Mouse (Mus musculus): ENCODE data around the gene Astn1.

Gene Astn1

GRCm38 (mm10) chr1:158414198-158414597, 52.1 kb downstream of the Astn1 start:
- DNase-seq (ENCODE audit: low read depth, low spot score): no peak

- DNase-seq (ENCODE audit: low read depth, low spot score): no peak
Observed at GRCm38 (mm10) chr1:158421451-158421850, 59.4 kb downstream of the Astn1 start.

- DNase-seq (ENCODE audit: low read depth, low spot score): no peak
Observed at GRCm38 (mm10) chr1:158422739-158423138, 60.7 kb downstream of the Astn1 start.

GRCm38 (mm10) chr1:158446071-158446470, 84.0 kb downstream of the Astn1 start:
- DNase-seq (ENCODE audit: low read depth, low spot score): no peak

DNA sequence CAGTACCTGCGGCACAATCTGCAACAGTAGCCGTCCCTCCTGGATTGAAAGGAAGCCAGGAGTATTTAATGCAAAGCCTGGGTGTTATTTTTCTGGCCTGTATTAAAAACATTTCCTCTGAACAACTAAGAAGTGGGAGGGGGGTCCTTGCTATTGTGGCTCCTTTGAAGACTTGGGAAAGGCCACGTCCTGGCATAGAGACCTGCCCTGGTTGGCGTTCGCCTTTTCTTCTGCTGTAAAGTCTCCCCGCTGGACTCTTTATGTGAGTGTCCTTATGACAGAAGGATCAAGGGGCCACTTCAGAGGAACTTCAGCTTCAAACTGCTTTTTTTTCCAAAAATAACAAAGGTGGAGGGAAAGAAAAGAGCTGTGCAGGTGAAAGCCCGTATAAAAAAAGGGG, 85.9 kb downstream of the Astn1 start:
- no peak for DNase-seq (ENCODE audit: low read depth, low spot score)

DNA sequence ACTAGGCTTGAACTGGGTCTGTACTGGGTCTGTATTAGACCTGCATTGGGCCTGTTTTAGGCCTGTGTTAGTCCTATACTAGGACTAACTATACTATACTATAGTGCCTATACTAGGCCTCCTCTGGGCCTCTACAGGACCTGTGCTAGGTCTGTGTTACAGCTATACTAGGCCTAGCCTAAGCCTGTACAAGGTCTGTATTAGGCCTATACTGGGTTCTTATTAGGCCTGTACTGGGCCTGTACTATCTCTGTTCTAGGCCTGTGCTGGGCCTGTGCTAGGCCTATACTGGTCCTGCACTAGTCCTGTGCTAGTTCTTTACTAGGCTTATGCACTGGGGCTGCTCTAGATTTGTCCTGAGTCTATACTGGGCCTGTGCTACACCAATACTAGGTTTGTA, 90.6 kb downstream of the Astn1 start:
- no peak for DNase-seq (ENCODE audit: low read depth, low spot score)

DNA sequence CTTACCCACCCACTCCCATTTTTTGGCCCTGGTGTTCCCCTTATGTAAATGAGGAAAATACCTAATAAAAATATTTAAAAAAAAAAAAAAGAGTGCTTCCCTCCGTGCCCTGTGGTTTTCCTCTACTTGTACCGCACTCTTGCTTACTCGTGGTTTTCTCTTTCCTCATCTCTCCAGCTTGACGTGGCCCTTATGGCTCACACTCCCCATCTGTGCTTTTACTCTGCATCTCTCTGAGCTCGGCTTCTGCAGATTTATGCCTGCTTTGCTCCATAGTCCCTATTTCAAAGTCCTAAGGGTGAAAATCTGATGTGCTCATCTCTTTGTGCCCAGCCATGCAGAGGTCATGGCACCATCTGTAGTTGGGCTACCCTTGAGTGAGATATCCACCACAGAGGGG, 91.5 kb downstream of the Astn1 start:
- DNase-seq (ENCODE audit: low read depth, low spot score): no peak

GRCm38 (mm10) chr1:158463975-158464374, 101.9 kb downstream of the Astn1 start:
- DNase-seq (ENCODE audit: low read depth, low spot score): no peak

DNA sequence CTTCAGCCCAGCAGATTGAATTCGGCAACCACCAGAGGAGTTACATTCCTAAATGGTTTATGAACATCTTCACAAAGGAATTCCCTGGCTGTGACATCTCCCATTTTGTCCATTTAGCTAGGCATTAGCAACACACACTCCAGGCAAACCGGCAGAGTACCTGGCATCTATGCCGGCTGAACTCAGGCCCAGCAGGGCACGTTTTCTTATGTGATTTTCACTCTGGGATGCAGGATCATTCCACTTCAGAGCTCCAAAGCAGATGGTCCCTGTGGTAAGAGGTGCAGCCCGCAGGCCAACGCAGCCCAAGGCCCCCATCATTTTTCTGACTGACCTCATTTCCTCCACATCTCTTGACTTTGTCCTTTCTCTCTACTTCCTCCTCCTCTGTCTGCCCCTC, 103.2 kb downstream of the Astn1 start:
- DNase-seq (ENCODE audit: low read depth, low spot score): no peak

GRCm38 (mm10) chr1:158477841-158478240, 115.8 kb downstream of the Astn1 start:
- DNase-seq (ENCODE audit: low read depth, low spot score): no peak

DNA sequence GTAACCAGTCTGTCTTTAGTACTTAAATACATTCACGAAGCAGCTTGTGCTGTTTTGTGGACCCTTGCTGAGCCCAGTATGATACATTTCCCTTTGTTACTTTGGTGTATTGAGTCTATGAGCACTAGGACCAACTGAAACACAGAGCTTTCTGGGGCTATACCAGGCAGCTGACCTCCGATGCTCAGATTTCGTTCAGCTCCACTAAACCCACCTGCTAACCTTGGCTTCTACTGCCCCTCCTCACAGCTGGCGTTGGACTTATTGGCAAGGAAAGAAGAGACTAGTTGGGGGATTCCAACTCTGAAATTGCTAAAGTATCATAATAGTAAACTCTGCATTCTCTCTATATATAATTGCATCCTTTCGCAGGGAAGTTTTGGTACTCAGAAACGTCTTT, 118.2 kb downstream of the Astn1 start:
- DNase-seq (ENCODE audit: low read depth, low spot score): no peak

DNA sequence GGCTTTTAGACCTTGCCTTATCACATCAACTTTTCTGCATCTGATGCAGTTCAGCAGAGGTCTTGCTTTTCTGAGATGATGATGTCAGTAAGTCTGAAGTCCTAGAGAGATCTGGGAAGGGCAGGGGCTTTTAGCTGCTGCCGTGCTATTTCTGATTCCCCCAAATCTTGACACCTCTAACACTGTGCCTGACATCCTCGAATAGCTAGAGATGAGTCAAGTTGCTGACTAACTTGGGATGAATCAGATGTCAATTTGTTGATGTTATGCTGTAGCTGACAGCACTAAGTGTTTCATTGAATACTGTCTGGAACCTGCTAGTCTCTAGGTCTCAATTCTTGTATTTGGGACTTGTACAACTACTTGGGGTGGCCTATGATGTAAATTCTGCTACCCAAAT, 121.7 kb downstream of the Astn1 start:
- no peak for DNase-seq (ENCODE audit: low read depth, low spot score)

DNA sequence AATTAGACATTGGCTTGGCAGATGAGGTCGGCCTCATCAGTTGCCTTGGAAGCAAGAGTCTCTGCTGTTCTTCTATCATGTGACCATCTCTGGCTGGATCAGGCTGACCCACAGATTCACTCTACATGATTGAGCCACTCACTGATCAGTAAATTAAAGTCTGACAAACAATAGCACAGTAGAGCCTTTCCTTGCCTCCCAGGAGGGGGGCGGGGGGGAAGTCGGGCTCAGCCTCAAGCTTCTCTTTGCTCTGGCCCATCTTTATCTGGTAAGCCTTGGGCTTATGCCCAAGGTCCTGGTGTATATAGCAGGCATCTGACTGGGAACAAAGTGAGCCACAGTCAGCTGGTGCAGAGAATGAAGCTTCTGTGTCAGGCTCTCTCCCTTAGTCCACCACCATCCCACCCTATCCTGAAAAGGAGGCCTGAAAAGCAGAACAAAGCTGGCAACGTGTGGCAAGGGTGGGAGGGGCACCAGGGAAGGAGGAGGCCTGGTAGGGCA, 127.5 kb downstream of the Astn1 start:
- DNase-seq (ENCODE audit: low read depth, low spot score): no peak

DNA sequence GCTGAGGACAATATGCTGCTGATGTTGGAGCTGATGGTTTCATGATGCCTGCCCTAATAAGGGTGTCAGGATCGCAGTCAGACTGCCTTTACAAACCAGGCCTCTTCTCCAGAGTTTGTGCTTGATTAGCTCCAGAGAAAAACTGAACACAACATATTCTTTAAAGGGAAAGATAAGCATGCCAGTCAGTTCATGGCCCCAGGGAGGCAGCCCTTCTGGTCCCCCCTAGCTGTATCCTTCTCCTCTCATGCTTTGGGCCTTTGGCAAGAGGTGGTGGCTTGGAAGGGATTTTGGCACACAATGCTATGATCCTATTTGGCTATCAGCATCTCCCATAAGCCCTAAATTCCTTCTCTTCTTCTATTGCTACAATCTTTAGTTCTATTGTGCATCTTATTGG, 128.1 kb downstream of the Astn1 start:
- no peak for DNase-seq (ENCODE audit: low read depth, low spot score)

DNA sequence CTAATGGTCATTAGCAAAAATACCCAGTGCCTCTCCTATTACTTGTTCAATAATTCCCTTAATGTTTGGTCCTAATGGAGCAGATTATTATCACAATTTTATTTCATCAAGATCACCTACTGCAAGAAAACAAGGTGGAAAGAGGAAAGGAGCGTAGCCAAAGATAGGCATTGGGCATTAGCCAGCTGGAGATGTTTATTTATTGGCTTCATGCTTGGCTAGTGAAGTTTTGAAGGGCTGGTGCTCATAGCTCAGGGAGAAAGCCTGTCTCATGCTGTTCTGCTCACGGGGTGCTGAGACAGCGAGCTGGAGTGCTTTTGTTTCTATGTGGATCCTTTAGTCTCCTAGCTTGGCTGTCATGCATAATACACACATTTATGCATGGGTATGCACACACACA, 131.2 kb downstream of the Astn1 start:
- no peak for DNase-seq (ENCODE audit: low read depth, low spot score)

DNA sequence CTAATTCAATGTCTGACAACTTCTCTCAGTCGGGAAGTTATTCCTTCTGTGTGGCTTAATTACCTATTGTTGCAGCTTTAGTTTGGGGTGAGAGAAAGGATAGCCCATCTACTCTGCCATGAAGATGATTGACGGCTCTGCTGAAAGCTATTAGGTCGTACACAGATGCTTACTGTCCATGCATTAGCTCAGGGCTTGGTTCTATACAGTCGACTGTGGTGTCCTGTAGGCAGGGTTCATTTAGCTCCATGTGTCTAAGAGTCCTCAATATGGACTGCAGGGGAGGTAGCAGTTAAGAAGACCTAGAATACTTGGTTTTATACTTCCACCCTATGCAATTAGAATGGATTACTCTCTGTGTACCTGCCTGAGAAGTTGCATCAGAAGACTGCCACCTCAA, 138.1 kb downstream of the Astn1 start:
- no peak for DNase-seq (ENCODE audit: low read depth, low spot score)

DNA sequence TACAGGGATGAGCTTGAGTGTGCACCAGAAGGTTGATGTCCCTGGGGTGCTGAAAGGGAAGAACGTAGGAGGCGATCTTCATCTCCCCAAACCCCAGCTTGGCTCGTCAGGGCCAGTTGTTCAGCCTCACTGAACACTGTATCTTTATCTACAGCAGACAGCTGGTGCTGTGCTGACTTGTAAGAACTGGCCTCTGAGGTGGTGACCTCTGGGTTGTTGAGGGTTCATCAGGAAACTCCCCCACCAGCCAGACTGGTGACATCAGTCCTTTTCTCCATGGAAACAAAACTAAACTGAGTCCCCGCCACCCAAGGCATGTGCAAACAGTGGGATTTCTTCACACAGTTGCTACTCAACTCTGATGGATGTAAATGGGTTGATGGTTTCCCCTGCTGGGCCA, 138.9 kb downstream of the Astn1 start:
- no peak for DNase-seq (ENCODE audit: low read depth, low spot score)

DNA sequence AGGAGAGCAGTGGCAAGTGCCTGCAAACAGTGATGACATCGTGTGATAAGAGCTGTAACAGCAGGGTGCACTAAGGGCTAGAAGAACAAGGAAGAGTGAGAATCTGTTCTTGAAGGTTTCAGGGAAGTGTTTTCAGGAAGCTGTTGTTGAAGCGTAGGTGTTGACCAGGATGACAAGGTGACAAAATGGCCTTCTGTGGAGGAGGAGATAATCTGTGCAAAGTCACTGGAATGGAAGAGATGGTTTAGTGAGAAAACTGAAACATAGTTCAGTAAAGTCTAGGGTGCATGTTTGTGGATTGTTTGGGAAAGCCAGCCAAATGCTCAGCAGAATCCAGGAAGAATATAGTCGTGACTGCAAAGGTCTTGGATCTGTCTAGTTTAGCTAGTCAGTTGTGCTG, 145.5 kb downstream of the Astn1 start:
- no peak for DNase-seq (ENCODE audit: low read depth, low spot score)

GRCm38 (mm10) chr1:158509112-158509855, 147.2 kb downstream of the Astn1 start:
- DNase-seq (ENCODE audit: low read depth, low spot score): no peak

GRCm38 (mm10) chr1:158510478-158511207, 148.6 kb downstream of the Astn1 start:
- DNase-seq (ENCODE audit: low read depth, low spot score): no peak

DNA sequence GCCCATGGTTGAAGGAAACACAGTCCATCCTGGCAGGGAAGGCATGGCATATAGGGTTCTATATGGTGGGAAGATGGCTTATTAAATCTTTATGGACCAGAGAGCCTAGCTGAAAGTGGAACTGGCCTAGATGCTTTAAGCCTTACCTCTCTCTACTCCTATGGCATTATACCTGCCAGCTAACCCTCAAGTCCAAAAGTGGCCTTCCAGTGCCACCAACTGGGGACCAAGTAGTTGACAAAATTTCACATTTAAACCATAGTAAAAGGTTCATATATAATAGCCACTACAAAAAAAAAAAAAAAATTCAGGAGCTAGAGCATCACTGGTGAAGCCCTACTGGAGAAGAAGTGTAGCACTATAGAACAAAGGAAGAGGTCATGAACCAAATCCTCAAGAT, 150.0 kb downstream of the Astn1 start:
- DNase-seq (ENCODE audit: low read depth, low spot score): no peak

- DNase-seq (ENCODE audit: low read depth, low spot score): no peak
Observed at GRCm38 (mm10) chr1:158512636-158513035, 150.6 kb downstream of the Astn1 start.

DNA sequence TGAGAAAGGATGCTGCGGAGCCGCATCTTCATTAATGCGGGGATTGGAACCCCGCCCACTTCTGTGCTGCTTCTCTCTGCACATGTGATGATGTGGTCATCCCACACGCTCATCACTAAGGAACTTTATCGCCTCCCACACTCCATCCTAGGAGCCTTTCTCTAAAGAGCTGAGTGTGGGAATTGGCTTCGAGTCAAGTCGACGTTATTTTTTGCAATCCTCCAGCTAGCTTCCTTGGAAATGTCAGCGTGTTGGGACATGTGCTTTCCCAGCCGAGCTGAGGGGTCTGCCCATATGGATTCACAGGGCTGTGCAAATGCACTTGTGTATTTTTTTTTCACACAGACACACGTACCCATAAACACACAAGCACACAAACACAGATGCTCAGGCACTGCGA, 151.5 kb downstream of the Astn1 start:
- no peak for DNase-seq (ENCODE audit: low read depth, low spot score)

Measured in retina, adult 2 months (tissue).